Mouse (Mus musculus) kidney, embryonic 16.5 days (tissue): Measurements from ENCODE around the gene Atp10a. TPM values are rescaled to one million over a fixed set of nuclear protein-coding genes. Genes with fewer than 3 reads are reported as not detected.
A peak's percentile ranks its signal among the peaks of the same experiment; 100 is the strongest.

ENCODE experiments used
- ATAC-seq: fragments of 200-750 bp; cut with Nextera tagmentation; 2 replicates; pipeline ENCODE4 v1.8.0; 2017; ENCODE audit warnings: moderate TSS enrichment; ENCODE audit not compliant: low FRiP score, low TSS enrichment
- H3K27ac ChIP-seq: fragments of 300-500 bp; sonication (generic); 2 replicates; pipeline ENCODE4 v1.5.1; 2014; ENCODE audit warnings: low read length
- H3K27me3 ChIP-seq: fragments of 300-500 bp; sonication (generic); 2 replicates; pipeline ENCODE4 v1.6.1; 2014; ENCODE audit warnings: low read length, control low read depth, mixed read lengths; ENCODE audit not compliant: insufficient read depth
- H3K36me3 ChIP-seq: fragments of 300-500 bp; sonication (generic); 2 replicates; pipeline ENCODE4 v1.6.1; 2014; ENCODE audit warnings: low read length, control low read depth, mixed read lengths; ENCODE audit not compliant: insufficient read depth
- H3K4me1 ChIP-seq: fragments of 300-500 bp; sonication (generic); 2 replicates; pipeline ENCODE4 v1.6.1; 2014; ENCODE audit warnings: low read length, control low read depth, mixed read lengths; ENCODE audit not compliant: insufficient read depth
- H3K4me2 ChIP-seq: fragments of 300-500 bp; sonication (generic); replicated peaks from 2 replicates; pipeline ENCODE4 v1.6.1; 2014; ENCODE audit warnings: low read depth, low read length
- H3K4me3 ChIP-seq: fragments of 300-500 bp; sonication (generic); 2 replicates; pipeline ENCODE4 v1.5.1; 2014; ENCODE audit warnings: mild to moderate bottlenecking, low read length
- H3K9ac ChIP-seq: fragments of 300-500 bp; sonication (generic); replicated peaks from 2 replicates; pipeline ENCODE4 v1.6.1; 2014; ENCODE audit warnings: low read length
- H3K9me3 ChIP-seq: fragments of 300-500 bp; sonication (generic); 2 replicates; pipeline ENCODE4 v1.6.1; 2016; ENCODE audit warnings: low read length, control low read depth
- WGBS: fragments of 180-500 bp; shearing (Covaris S2); extraction: QIAGEN DNeasy Blood & Tissue Kit; methylation state at CpG from one replicate; pipeline ENCODE4 v1.1.7; 2014; 5-methylcytosine and 5-hydroxymethylcytosine counted together
- polyA plus RNA-seq: library from polyadenylated mRNA; unstranded; fragments of >200 nt; fragmentation: Nextera tagmentation; extraction: Ambion mirVana; gene quantifications from 2 replicates; pipeline ENCODE4 v1.2.1, GENCODE M21; 2015

Atp10a gene
- polyA plus RNA-seq, 1 experiment from 2014 or later = 4.0 TPM

DNA sequence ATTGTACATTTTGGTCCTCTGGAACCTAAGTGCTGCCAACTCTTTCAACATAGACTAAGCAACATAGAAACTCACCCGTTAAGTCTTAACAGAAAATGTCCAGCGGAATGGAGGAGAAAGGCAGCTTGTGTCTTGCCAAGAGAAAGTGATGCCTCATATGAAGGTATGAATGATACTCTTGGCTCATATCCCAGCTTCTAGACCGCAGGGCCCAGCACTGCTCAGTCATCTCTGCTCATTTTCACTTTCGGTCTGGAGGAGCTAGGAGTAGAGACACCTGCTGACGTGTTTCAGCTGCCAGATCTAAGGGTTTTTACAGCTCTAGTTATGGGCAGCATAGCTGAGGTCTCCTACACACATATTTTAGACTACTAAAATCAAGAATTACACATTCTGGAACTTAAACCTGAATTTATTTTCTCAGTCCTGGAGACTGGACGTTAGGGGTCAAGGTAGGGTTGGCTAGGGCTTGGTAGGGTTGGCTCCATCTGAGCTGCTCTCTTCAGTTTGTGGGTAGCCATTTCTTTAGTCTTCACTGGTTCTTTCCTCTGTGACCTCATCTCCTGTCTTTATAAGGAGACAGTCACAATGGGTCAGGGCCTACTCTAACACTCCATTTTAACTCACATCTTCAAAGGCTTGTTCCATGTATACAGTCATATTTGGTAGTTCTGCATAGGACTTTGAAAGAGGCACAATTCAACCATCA lies 94.1 kb downstream of the Atp10a start:
- H3K4me3 ChIP-seq = no peak overlapping the region
- H3K36me3 ChIP-seq = no peaks in the 10 kb centered on the region
- no peaks in the 10 kb centered on the region for H3K9me3 ChIP-seq
- no peak overlapping the region for H3K4me2 ChIP-seq
- no peak overlapping the region for H3K9ac ChIP-seq
- WGBS = 65% methylated on average over 6 of the region's 6 CpGs
- no peak overlapping the region for H3K27ac ChIP-seq
- ATAC-seq = peak; percentile 8; the same call in 1 of the 2 replicates
- 0 out of 2 replicates have a peak, but pooled peaks cover 6% of the 10 kb centered on the region for H3K4me1 ChIP-seq
- H3K27me3 ChIP-seq = no peaks in the 10 kb centered on the region

GRCm38 (mm10) chr7:58752041-58752440 lies 96.1 kb downstream of the Atp10a start:
- H3K27ac ChIP-seq = no peak overlapping the region
- H3K4me3 ChIP-seq = no peak overlapping the region
- no peaks in the 10 kb centered on the region for H3K27me3 ChIP-seq
- H3K4me2 ChIP-seq = no peak overlapping the region
- WGBS = 49% methylated on average over 5 of the region's 5 CpGs
- peak; percentile 73; the same call in 1 of the 2 replicates for ATAC-seq
- H3K9me3 ChIP-seq = no peaks in the 10 kb centered on the region
- no peaks in the 10 kb centered on the region for H3K36me3 ChIP-seq
- H3K9ac ChIP-seq = no peak overlapping the region
- 0 out of 2 replicates have a peak, but pooled peaks cover 6% of the 10 kb centered on the region for H3K4me1 ChIP-seq

- H3K4me1 ChIP-seq = 0 out of 2 replicates have a peak, but pooled peaks cover 6% of the 10 kb centered on the region
- H3K9me3 ChIP-seq = no peaks in the 10 kb centered on the region
- no peaks in the 10 kb centered on the region for H3K36me3 ChIP-seq
- H3K9ac ChIP-seq = no peak overlapping the region
- H3K4me3 ChIP-seq = no peak overlapping the region
- H3K27me3 ChIP-seq = no peaks in the 10 kb centered on the region
- WGBS = 75% methylated on average over 1 of the region's 1 CpGs
- no peak for ATAC-seq
- H3K27ac ChIP-seq = no peak overlapping the region
- no peak overlapping the region for H3K4me2 ChIP-seq
Observed at GRCm38 (mm10) chr7:58754076-58754475, 98.1 kb downstream of the Atp10a start.

DNA sequence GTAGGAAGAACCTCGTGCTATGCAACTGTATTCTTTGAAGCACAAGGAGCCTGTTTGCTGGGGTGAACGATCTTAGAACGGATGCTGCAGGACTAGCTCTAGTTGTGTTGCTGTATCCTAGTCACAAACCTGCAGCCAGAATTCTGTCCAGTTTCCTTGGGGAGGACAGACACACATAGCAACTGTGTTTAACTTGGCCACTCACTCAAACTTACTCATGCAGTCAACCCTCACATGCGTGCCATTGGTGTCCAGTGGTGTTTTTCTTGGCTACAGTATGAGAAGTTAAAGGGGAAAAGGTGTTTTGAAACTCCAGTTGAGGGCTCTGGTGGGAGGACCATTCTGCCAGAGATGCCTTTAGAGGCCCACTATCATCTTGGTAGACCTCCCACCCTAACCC lies 98.6 kb downstream of the Atp10a start:
- Histone ChIP-seq H3K4me2 (no peak overlapping the region), H3K36me3 (no peaks in the 10 kb centered on the region), H3K9me3 (no peaks in the 10 kb centered on the region), H3K27ac (no peak overlapping the region), H3K9ac (no peak overlapping the region), H3K4me3 (no peak overlapping the region), H3K27me3 (no peaks in the 10 kb centered on the region), H3K4me1 (0 out of 2 replicates have a peak, but pooled peaks cover 6% of the 10 kb centered on the region)
- ATAC-seq = no peak
- 68% methylated on average over 4 of the region's 4 CpGs for WGBS

- Histone ChIP-seq H3K4me1 (0 out of 2 replicates have a peak, but pooled peaks cover 6% of the 10 kb centered on the region), H3K27ac (no peak overlapping the region), H3K27me3 (no peaks in the 10 kb centered on the region), H3K9me3 (no peaks in the 10 kb centered on the region), H3K4me3 (no peak overlapping the region), H3K4me2 (no peak overlapping the region), H3K36me3 (no peaks in the 10 kb centered on the region), H3K9ac (no peak overlapping the region)
- ATAC-seq = no peak
Observed at GRCm38 (mm10) chr7:58755083-58755482, 99.1 kb downstream of the Atp10a start.

DNA sequence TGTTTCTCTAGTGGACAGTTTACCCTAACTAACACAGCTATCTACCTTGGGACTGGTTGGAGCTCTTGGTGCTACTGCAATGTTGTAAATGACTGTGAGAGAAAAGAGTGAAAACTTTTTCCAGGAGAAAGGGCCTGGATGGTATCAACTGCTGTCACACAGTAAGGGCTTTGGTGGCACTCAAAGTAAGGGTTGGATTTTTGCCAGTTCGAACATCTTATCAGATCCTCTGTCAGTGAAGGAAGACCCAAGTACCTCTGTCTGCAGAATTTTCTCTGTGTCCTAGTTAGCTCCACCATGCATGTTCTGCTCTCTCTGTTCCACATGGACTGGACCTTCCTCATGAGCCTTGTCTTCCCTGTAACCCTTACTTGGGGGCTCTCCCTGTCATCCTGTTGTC lies 99.9 kb downstream of the Atp10a start:
- no peak overlapping the region for H3K4me2 ChIP-seq
- no peaks in the 10 kb centered on the region for H3K4me1 ChIP-seq
- H3K9me3 ChIP-seq = no peaks in the 10 kb centered on the region
- H3K9ac ChIP-seq = no peak overlapping the region
- no peak overlapping the region for H3K4me3 ChIP-seq
- H3K27ac ChIP-seq = no peak overlapping the region
- H3K27me3 ChIP-seq = no peaks in the 10 kb centered on the region
- H3K36me3 ChIP-seq = no peaks in the 10 kb centered on the region
- WGBS = 86% methylated on average over 1 of the region's 1 CpGs
- ATAC-seq = no peak

GRCm38 (mm10) chr7:58757331-58757730 lies 101.4 kb downstream of the Atp10a start:
- Histone ChIP-seq H3K36me3 (no peaks in the 10 kb centered on the region), H3K9ac (no peak overlapping the region), H3K9me3 (no peaks in the 10 kb centered on the region), H3K4me3 (no peak overlapping the region), H3K27me3 (no peaks in the 10 kb centered on the region), H3K27ac (no peak overlapping the region), H3K4me2 (no peak overlapping the region), H3K4me1 (no peaks in the 10 kb centered on the region)
- ATAC-seq = no peak
- 82% methylated on average over 2 of the region's 2 CpGs for WGBS

GRCm38 (mm10) chr7:58758396-58758795 lies 102.4 kb downstream of the Atp10a start:
- Histone ChIP-seq H3K4me1 (no peaks in the 10 kb centered on the region), H3K27me3 (no peaks in the 10 kb centered on the region), H3K36me3 (no peaks in the 10 kb centered on the region), H3K4me3 (no peak overlapping the region), H3K9me3 (no peaks in the 10 kb centered on the region), H3K9ac (no peak overlapping the region), H3K27ac (no peak overlapping the region), H3K4me2 (no peak overlapping the region)
- ATAC-seq = no peak
- 85% methylated on average over 3 of the region's 3 CpGs for WGBS

GRCm38 (mm10) chr7:58759265-58759664 lies 103.3 kb downstream of the Atp10a start:
- 89% methylated on average over 4 of the region's 4 CpGs for WGBS
- Histone ChIP-seq H3K36me3 (no peaks in the 10 kb centered on the region), H3K4me2 (no peak overlapping the region), H3K4me3 (no peak overlapping the region), H3K9me3 (no peaks in the 10 kb centered on the region), H3K4me1 (no peaks in the 10 kb centered on the region), H3K27ac (no peak overlapping the region), H3K9ac (no peak overlapping the region), H3K27me3 (no peaks in the 10 kb centered on the region)
- no peak for ATAC-seq

DNA sequence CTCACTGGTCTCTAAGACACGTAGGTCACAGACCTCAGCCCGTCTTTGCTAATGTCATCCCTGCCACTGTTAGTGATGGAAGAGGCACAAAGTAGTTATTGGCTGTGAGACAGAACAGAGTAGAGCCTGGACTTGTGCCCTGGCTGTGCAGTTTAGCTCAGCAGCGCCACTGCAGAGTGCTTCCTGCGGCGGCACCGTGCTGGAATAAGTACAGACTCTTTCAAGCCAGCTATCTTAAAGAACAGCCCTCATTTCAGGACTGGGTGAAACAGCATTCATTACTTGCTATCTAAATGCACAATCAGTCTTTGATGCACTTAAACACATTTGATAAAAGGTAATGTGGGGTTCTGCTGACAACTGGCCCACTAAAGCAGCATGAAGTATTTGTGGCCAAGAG lies 111.3 kb downstream of the Atp10a start:
- WGBS = 83% methylated on average over 6 of the region's 6 CpGs
- H3K4me3 ChIP-seq = no peak overlapping the region
- ATAC-seq = no peak
- no peaks in the 10 kb centered on the region for H3K27me3 ChIP-seq
- no peaks in the 10 kb centered on the region for H3K9me3 ChIP-seq
- no peak overlapping the region for H3K4me2 ChIP-seq
- H3K4me1 ChIP-seq = no peaks in the 10 kb centered on the region
- no peak overlapping the region for H3K27ac ChIP-seq
- H3K9ac ChIP-seq = no peak overlapping the region
- H3K36me3 ChIP-seq = no peaks in the 10 kb centered on the region
